Mouse (Mus musculus): ENCODE measurements at regions not wholly inside any gene's neighbourhood (a gene's known extent, or its start where the extent isn't known, plus 50 kb on each side); places are given as distances from the start of the nearest gene placed in this dataset.
"Not testable (repeated sequence)": the region's sequence is repeated elsewhere in the genome, so short reads cannot be mapped to it uniquely, and the experiment has no call there.

GRCm38 (mm10) chr3:54545393-54545792 lies 147.2 kb upstream of the Supt20 start:
- DNase-seq: no peak

GRCm38 (mm10) chr3:54551908-54552307 lies 140.7 kb upstream of the Supt20 start:
- peak; percentile 38 to 52 for DNase-seq

- no peak for DNase-seq
These were observed 136.7 kb upstream of the Supt20 start for GRCm38 (mm10) chr3:54555954-54556353.

- no peak for DNase-seq
These were observed 133.6 kb upstream of the Supt20 start for GRCm38 (mm10) chr3:54559053-54559452.

GRCm38 (mm10) chr3:54559527-54559926 lies 133.1 kb upstream of the Supt20 start:
- no peak for DNase-seq

- no peak for DNase-seq
These were observed 132.3 kb upstream of the Supt20 start for GRCm38 (mm10) chr3:54560056-54560922.

- no peak for DNase-seq
These were observed 125.3 kb upstream of the Supt20 start for GRCm38 (mm10) chr3:54567329-54567728.

DNA sequence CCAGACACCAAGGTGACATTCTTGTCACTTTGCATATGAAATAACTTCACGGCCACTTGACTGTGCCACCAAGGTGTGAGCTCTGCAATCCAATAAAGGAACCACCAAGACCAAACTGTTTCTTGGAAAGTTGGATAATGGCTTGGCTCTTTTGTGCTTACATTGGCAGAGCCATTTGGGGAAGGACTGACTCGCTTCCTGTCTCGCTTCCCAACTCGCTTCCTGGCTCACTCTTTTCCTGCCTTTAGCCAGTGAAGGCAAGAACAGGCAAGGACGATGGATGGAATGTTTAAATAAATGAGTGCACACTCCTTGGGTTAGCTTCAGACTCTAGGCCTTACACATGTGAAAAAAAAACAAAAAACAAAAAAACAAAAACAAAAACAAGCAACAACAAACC lies 124.5 kb upstream of the Supt20 start:
- no peak for DNase-seq

- DNase-seq: no peak
These were observed 122.1 kb upstream of the Supt20 start for GRCm38 (mm10) chr3:54570501-54570900.

GRCm38 (mm10) chr3:54577851-54578250 lies 114.8 kb upstream of the Supt20 start:
- no peak for DNase-seq

DNA sequence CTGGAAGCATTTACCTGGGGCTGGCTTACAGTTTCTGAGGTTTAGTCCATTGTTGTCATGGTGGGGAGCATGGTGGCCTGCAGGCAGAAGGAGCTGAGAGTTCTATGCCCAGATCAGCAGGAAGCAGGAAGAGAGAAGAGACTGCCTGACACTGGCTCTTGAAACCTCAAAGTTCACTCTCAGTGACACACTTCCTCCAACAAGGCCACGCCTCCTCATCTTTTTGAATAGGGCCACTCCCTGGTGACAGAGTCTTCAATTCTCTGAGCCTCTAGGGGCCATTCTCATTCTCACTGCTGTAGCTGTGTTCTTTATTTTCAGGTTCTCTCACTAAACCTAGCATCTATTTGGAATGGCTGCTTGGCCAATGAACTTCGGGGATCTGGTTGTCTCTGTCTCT lies 113.2 kb upstream of the Supt20 start:
- DNase-seq: no peak

GRCm38 (mm10) chr3:54580339-54580738 lies 112.3 kb upstream of the Supt20 start:
- no peak for DNase-seq

GRCm38 (mm10) chr3:54585781-54586180 lies 106.8 kb upstream of the Supt20 start:
- not testable (repeated sequence) for DNase-seq

GRCm38 (mm10) chr3:54587127-54587995 lies 105.2 kb upstream of the Supt20 start:
- DNase-seq: no peak

- peak; percentile 1 to 25 for DNase-seq
These were observed 104.4 kb upstream of the Supt20 start for GRCm38 (mm10) chr3:54588198-54588597.

DNA sequence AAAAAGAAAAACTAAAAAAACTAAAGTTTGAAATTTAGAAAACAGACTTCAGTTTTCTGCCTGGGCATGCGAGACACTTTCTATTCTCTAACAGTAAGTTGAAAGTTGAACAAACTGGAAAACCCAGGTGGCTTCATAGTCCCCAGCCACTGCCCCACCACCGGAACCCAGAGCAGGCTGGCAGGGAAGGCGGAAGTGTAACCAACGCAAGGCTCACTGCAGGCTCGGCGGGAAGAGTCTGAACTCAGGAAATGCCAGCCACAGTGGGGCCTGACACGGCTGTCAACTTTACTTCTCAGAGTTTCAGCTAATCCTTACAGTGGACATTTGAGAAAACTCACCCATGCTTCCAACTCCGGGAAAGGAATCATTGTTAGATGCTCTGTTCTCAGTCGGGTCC lies 102.6 kb upstream of the Supt20 start:
- DNase-seq: no peak

GRCm38 (mm10) chr3:54591160-54591559 lies 101.4 kb upstream of the Supt20 start:
- no peak for DNase-seq

GRCm38 (mm10) chr3:54592064-54592463 lies 100.5 kb upstream of the Supt20 start:
- DNase-seq: no peak

- no peak for DNase-seq
These were observed 99.8 kb upstream of the Supt20 start for GRCm38 (mm10) chr3:54592655-54593428.

DNA sequence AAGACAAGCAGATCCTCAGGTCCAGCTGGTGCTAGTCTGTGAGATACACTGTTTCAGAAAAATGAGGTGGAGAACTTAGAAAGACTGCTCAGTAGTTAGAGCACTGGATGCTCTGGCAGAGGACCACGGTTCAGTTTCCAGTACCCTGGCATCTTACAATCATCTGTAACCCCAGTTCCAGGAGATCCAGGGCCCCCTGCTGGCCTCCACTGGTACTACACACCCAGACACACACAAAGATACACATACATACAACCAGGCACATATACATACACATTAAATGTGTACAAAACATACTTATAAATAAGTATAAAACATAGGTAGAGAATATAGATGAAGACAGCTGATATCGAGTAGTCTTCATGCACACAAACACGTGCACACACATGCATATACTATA lies 97.4 kb upstream of the Supt20 start:
- DNase-seq: no peak

DNA sequence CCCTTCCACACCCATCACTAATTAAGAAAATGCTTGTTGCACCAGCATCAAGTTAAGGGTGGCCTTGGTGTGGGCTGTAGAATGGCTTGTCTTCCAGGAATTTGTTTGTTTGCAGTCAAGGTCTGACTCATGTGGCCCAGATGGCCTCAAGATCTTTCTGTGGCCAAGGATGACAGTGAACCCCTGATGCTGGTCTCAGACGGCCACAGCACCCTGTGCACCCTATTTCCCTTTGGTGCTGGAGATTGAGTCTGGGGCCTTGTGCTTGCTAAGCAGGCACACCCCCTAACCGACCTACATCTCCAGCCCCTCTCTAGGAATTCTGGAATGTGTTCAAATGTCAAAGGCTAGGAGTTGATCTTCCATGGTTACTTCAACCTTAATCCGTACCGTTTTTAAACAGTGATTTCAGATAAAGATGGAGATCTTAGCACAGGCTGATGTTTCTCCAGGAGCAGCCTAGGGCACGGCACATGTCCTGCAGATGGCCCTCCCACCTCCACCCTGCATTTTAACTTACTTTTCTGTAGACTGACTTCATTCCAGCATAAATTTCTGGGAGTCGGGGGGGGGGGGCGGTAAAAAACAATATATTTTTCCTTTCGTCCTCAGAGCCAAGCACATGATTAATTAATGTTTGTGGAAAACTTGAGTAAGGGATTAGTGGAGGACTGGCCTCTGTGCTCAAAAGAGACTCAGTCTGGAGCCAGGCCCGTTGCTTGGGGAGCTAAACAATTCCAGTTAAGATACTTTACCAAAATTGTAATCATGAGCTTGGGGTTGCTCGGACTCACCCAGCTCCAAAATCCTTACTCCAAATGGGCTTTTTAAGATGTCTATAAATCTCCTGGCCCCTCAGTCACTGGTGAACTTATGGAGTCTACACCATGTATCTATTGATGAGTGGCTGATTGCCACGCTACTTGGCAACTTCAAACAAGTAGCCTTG lies 95.0 kb upstream of the Supt20 start:
- no peak for DNase-seq

DNA sequence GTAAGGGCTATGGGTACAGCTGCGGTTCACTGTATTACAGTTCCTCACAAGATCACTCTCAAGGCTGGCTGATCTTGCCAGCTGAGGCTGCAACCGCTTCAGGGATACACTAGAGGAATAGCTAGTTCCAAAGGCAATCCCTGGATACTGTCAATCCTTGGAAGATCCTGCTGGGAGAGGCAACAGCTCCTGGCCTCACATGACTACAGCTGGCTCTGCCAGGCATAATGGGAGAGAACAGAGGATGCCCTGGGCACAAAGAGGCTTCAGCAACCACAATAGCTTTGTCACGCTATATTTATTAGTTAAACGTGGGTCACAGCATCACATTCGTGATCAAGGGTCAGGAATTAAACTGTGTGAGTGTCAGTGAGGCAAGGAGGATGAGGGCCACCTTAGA lies 94.3 kb upstream of the Supt20 start:
- no peak for DNase-seq
